Mouse (Mus musculus): ENCODE measurements around the gene Fap. TPM values are rescaled to one million over a fixed set of nuclear protein-coding genes. Genes with fewer than 3 reads are reported as not detected.

The Fap gene
- polyA plus RNA-seq, 1 experiment from 2014 or later = 4.7 TPM

DNA sequence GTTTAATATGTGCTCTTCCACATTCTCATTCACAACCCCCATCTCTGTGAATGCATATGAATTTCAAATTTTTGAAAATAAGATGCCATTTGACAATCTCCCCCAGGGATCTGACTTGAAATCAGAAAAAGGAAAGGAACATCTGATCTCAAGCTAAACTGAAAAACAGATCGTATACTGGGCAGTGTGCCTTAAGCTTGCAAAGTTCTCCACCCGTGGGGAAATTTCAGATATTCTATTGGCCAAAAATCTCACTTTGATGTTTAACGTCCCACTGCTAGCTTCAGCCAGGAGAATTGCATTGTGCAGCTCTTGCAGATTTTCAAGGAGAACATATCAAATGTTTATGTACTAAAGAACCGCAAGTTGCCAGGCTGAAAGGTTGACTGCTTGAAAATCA is 24.7 kb downstream of the Fap start:
- no peaks in the 10 kb centered on the region for H3K4me1 ChIP-seq (ENCODE audit: insufficient read depth, low read length)
- no peak for ATAC-seq (ENCODE audit: low FRiP score, low TSS enrichment)
- 74% methylated on average over 4 of the region's 4 CpGs for WGBS
- H3K9me3 ChIP-seq (ENCODE audit: low read length) = no peaks in the 10 kb centered on the region
- H3K4me2 ChIP-seq (replicated peaks; ENCODE audit: low read depth, low read length) = no peak overlapping the region
- no peak overlapping the region for H3K9ac ChIP-seq (replicated peaks; ENCODE audit: low read length)
- H3K4me3 ChIP-seq (ENCODE audit: low read length) = no peak overlapping the region
- no peak overlapping the region for H3K27ac ChIP-seq (ENCODE audit: low read length)
- no peaks in the 10 kb centered on the region for H3K27me3 ChIP-seq (ENCODE audit: insufficient read depth, low read length)
- no peaks in the 10 kb centered on the region for H3K36me3 ChIP-seq (ENCODE audit: insufficient read depth, low read length)

DNA sequence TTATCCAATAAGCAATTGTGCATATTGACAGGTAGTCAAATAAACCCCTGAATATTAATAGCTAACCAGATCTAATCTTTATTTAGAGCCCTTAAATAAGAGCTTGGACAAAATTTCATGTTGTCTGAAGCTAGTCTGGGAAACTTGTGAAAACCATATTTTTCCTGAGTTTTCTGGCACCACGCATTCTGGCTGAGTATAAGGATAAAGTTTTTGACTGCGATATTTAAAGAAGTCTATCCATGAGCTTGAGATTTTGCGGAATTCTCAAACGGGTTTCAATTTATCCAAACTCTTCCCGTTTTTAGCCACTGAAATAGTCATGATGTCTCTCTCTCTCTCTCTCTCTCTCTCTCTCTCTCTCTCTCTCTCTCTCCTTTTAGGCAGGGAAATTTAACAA is 25.8 kb downstream of the Fap start:
- Histone ChIP-seq H3K4me2 (replicated peaks; ENCODE audit: low read depth, low read length) (no peak overlapping the region), H3K27ac (ENCODE audit: low read length) (no peak overlapping the region), H3K9ac (replicated peaks; ENCODE audit: low read length) (no peak overlapping the region), H3K9me3 (ENCODE audit: low read length) (no peaks in the 10 kb centered on the region), H3K4me1 (ENCODE audit: insufficient read depth, low read length) (no peaks in the 10 kb centered on the region), H3K36me3 (ENCODE audit: insufficient read depth, low read length) (no peaks in the 10 kb centered on the region), H3K4me3 (ENCODE audit: low read length) (no peak overlapping the region), H3K27me3 (ENCODE audit: insufficient read depth, low read length) (no peaks in the 10 kb centered on the region)
- ATAC-seq (ENCODE audit: low FRiP score, low TSS enrichment) = no peak
- WGBS = 93% methylated on average over 5 of the region's 5 CpGs

DNA sequence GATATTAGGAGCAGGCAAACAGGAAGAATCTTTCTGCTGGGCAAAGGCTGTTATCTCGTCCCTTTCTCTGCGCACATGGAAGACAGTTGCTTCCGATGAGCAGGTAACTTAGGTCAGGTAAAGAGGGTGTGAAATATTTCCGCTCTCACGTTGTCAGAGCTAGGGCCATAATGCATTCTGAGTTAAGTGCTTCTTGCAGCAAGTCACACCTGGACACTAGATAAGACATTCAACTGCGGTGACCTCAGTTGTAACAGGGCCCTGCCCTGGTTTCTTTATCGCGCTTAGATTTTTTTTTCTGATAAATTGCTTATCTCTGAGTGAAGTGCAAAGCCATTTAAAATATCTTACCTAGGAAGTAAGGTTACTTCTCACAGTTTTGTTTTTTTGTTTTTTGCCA is 38.4 kb downstream of the Fap start:
- ATAC-seq (ENCODE audit: low FRiP score, low TSS enrichment) = no peak
- no peak overlapping the region for H3K4me2 ChIP-seq (replicated peaks; ENCODE audit: low read depth, low read length)
- H3K27ac ChIP-seq (ENCODE audit: low read length) = no peak overlapping the region
- H3K27me3 ChIP-seq (ENCODE audit: insufficient read depth, low read length) = no peaks in the 10 kb centered on the region
- H3K4me1 ChIP-seq (ENCODE audit: insufficient read depth, low read length) = no peaks in the 10 kb centered on the region
- no peaks in the 10 kb centered on the region for H3K36me3 ChIP-seq (ENCODE audit: insufficient read depth, low read length)
- H3K9me3 ChIP-seq (ENCODE audit: low read length) = no peaks in the 10 kb centered on the region
- no peak overlapping the region for H3K9ac ChIP-seq (replicated peaks; ENCODE audit: low read length)
- WGBS = 84% methylated on average over 8 of the region's 8 CpGs
- no peak overlapping the region for H3K4me3 ChIP-seq (ENCODE audit: low read length)

DNA sequence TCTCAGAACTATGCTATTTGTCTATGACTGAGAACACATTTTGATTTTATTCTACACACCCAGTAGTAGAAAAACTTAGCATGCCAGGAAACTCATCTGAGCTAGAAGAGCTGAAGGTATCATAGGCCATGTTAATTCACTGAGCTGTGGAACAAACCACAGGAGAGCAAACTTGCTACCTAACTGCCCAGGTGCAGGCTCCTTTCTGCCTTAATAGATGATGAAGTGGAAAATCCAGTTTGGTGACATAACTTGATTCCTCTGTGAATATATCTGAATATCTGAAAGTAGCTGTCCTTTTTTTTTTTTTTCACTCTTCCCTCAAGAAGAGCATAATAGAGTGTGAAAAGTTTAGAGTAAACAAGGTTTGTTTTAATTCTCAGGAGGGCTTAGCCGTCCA is 42.8 kb downstream of the Fap start:
- Histone ChIP-seq H3K27ac (ENCODE audit: low read length) (no peak overlapping the region), H3K27me3 (ENCODE audit: insufficient read depth, low read length) (no peaks in the 10 kb centered on the region), H3K9me3 (ENCODE audit: low read length) (no peaks in the 10 kb centered on the region), H3K4me2 (replicated peaks; ENCODE audit: low read depth, low read length) (no peak overlapping the region), H3K4me1 (ENCODE audit: insufficient read depth, low read length) (no peaks in the 10 kb centered on the region), H3K9ac (replicated peaks; ENCODE audit: low read length) (no peak overlapping the region), H3K4me3 (ENCODE audit: low read length) (no peak overlapping the region), H3K36me3 (ENCODE audit: insufficient read depth, low read length) (no peaks in the 10 kb centered on the region)
- whole genome bisulfite sequencing = 61% methylated on average over 1 of the region's 1 CpGs
- ATAC-seq (ENCODE audit: low FRiP score, low TSS enrichment) = no peak

DNA sequence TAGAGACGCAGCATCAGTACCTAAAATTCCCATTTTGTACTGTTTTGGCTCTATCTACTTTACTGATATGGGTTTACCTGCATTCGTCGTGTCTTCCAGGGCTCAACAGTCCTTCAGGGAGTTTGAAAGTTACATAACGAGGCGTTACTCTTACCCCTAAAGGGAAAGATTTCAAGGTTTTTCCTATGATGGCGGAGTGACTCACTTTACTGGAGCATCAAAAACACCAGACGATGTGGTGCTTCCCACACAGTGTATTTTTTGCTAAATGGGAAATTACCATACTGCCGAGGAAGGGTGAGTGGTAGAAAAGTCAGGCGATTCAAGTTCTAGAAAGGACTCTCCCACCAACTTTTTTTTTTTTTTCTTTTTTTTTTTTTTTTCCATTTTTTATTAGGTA is 47.5 kb downstream of the Fap start:
- H3K4me3 ChIP-seq (ENCODE audit: low read length) = no peak overlapping the region
- 89% methylated on average over 9 of the region's 9 CpGs for WGBS
- no peak overlapping the region for H3K9ac ChIP-seq (replicated peaks; ENCODE audit: low read length)
- no peak for ATAC-seq (ENCODE audit: low FRiP score, low TSS enrichment)
- H3K27ac ChIP-seq (ENCODE audit: low read length) = no peak overlapping the region
- H3K36me3 ChIP-seq (ENCODE audit: insufficient read depth, low read length) = no peaks in the 10 kb centered on the region
- H3K4me2 ChIP-seq (replicated peaks; ENCODE audit: low read depth, low read length) = no peak overlapping the region
- H3K4me1 ChIP-seq (ENCODE audit: insufficient read depth, low read length) = no peaks in the 10 kb centered on the region
- H3K27me3 ChIP-seq (ENCODE audit: insufficient read depth, low read length) = no peaks in the 10 kb centered on the region
- H3K9me3 ChIP-seq (ENCODE audit: low read length) = no peaks in the 10 kb centered on the region

DNA sequence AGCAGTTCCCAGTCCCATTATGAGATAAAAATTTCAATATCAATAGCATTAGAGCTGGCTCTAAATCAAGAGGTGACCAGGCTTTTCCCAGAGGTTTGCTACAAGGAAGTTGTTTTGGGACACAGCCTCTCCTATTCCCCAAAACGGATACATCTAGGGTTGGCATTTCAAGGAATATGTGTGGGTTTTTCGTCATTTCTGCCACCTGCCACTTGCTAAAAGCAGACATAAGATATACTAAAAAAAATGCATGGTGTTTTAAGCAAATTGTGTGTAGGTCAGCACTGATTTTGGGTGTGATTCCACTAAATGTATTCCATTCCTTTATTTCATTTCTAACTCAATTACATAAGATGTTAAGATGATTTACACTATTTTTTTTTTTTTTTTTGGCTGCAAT is 56.1 kb downstream of the Fap start:
- no peak overlapping the region for H3K27ac ChIP-seq (ENCODE audit: low read length)
- no peaks in the 10 kb centered on the region for H3K36me3 ChIP-seq (ENCODE audit: insufficient read depth, low read length)
- H3K27me3 ChIP-seq (ENCODE audit: insufficient read depth, low read length) = no peaks in the 10 kb centered on the region
- no peak overlapping the region for H3K9ac ChIP-seq (replicated peaks; ENCODE audit: low read length)
- 83% methylated on average over 2 of the region's 2 CpGs for WGBS
- no peak overlapping the region for H3K4me2 ChIP-seq (replicated peaks; ENCODE audit: low read depth, low read length)
- H3K9me3 ChIP-seq (ENCODE audit: low read length) = no peaks in the 10 kb centered on the region
- no peaks in the 10 kb centered on the region for H3K4me1 ChIP-seq (ENCODE audit: insufficient read depth, low read length)
- H3K4me3 ChIP-seq (ENCODE audit: low read length) = no peak overlapping the region
- ATAC-seq (ENCODE audit: low FRiP score, low TSS enrichment) = no peak

DNA sequence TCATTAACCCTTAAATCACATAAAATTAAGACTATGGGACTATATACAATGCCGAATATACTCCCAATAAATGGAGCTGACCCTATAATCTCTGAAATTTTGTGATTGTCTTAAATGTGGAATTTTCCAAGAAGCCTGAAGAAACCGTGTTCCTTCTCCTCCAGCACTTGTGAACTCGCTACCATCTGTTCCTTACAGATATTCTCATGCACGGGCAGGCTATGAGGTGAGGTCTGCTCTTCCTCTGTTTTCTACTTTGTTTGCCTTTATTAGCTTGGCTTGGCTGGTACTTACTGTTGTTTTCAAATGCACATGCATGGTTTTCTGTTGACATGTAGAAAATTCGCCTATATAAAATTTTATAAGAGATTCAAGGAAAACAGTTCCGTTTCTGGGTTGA is 59.4 kb downstream of the Fap start:
- no peak overlapping the region for H3K27ac ChIP-seq (ENCODE audit: low read length)
- no peak overlapping the region for H3K9ac ChIP-seq (replicated peaks; ENCODE audit: low read length)
- H3K36me3 ChIP-seq (ENCODE audit: insufficient read depth, low read length) = no peaks in the 10 kb centered on the region
- H3K4me2 ChIP-seq (replicated peaks; ENCODE audit: low read depth, low read length) = no peak overlapping the region
- no peaks in the 10 kb centered on the region for H3K27me3 ChIP-seq (ENCODE audit: insufficient read depth, low read length)
- WGBS = 85% methylated on average over 6 of the region's 6 CpGs
- no peak for ATAC-seq (ENCODE audit: low FRiP score, low TSS enrichment)
- H3K4me1 ChIP-seq (ENCODE audit: insufficient read depth, low read length) = no peaks in the 10 kb centered on the region
- no peaks in the 10 kb centered on the region for H3K9me3 ChIP-seq (ENCODE audit: low read length)
- H3K4me3 ChIP-seq (ENCODE audit: low read length) = no peak overlapping the region

DNA sequence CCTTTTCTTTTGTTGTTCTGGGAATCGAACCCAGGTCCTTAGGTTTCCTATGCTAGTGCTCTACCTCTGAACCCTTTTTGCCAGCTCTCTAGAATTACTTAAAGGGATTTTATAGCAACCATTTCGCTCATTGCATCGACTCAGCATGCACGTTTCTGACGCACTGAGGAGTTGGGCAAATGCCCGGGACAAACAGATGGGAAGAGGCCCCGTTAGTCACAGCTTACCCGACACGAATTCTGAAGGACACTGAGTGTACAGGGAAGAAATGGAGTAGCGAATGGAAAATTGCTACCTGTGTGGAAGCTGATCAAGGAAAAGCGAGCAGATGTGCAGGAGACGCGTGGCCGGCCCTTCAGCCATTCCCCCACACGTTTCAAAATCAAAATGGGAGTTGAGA is 60.4 kb downstream of the Fap start:
- Histone ChIP-seq H3K36me3 (ENCODE audit: insufficient read depth, low read length) (no peaks in the 10 kb centered on the region), H3K27me3 (ENCODE audit: insufficient read depth, low read length) (no peaks in the 10 kb centered on the region), H3K9me3 (ENCODE audit: low read length) (no peaks in the 10 kb centered on the region), H3K4me2 (replicated peaks; ENCODE audit: low read depth, low read length) (no peak overlapping the region), H3K4me3 (ENCODE audit: low read length) (no peak overlapping the region), H3K27ac (ENCODE audit: low read length) (no peak overlapping the region), H3K4me1 (ENCODE audit: insufficient read depth, low read length) (no peaks in the 10 kb centered on the region), H3K9ac (replicated peaks; ENCODE audit: low read length) (no peak overlapping the region)
- WGBS = 93% methylated on average over 15 of the region's 15 CpGs
- ATAC-seq (ENCODE audit: low FRiP score, low TSS enrichment) = no peak

DNA sequence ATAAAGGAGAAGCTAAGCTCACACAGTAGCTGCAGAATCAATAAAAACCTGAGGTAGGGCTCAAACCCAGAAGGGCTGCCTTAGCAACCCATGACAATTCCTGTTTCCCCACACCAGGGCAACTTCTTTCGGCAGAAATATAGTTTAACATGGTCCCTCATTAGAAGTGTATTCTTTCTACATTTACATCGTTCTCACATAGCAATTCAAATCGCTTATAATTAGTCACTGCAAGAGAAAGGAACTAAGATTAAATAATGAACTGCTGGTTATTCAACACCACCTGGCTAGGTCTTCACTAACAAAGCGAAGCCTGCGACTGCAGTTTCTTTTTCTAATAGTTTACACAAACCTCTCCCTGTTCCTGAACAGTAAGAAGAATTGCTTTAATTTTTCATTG is 66.7 kb downstream of the Fap start:
- no peak overlapping the region for H3K27ac ChIP-seq (ENCODE audit: low read length)
- no peaks in the 10 kb centered on the region for H3K27me3 ChIP-seq (ENCODE audit: insufficient read depth, low read length)
- no peak overlapping the region for H3K4me3 ChIP-seq (ENCODE audit: low read length)
- H3K4me1 ChIP-seq (ENCODE audit: insufficient read depth, low read length) = no peaks in the 10 kb centered on the region
- ATAC-seq (ENCODE audit: low FRiP score, low TSS enrichment) = no peak
- WGBS = 90% methylated on average over 5 of the region's 5 CpGs
- H3K9me3 ChIP-seq (ENCODE audit: low read length) = no peaks in the 10 kb centered on the region
- H3K4me2 ChIP-seq (replicated peaks; ENCODE audit: low read depth, low read length) = no peak overlapping the region
- H3K9ac ChIP-seq (replicated peaks; ENCODE audit: low read length) = no peak overlapping the region
- H3K36me3 ChIP-seq (ENCODE audit: insufficient read depth, low read length) = no peaks in the 10 kb centered on the region

DNA sequence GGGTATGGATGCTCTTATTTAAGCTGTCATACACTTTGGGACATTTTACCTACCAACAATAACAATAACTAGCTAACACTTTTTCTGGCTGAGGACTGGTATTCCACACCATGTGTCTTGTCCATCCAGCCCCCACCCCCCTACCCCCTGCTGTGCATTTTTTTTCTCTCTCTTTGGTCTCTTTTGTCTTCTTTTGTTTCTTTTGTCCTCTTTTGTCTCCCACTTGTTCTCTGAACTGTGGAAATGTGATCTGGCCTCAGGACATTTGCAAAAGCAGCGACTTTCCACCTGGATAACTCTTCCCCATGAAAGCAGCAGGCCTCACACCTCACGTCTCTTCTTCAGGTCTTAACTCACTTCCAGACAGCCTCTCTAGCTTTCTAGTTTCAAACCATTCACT is 67.4 kb downstream of the Fap start:
- Histone ChIP-seq H3K36me3 (ENCODE audit: insufficient read depth, low read length) (no peaks in the 10 kb centered on the region), H3K4me2 (replicated peaks; ENCODE audit: low read depth, low read length) (no peak overlapping the region), H3K27me3 (ENCODE audit: insufficient read depth, low read length) (no peaks in the 10 kb centered on the region), H3K9ac (replicated peaks; ENCODE audit: low read length) (no peak overlapping the region), H3K4me3 (ENCODE audit: low read length) (no peak overlapping the region), H3K27ac (ENCODE audit: low read length) (no peak overlapping the region), H3K4me1 (ENCODE audit: insufficient read depth, low read length) (no peaks in the 10 kb centered on the region), H3K9me3 (ENCODE audit: low read length) (no peaks in the 10 kb centered on the region)
- 48% methylated on average over 2 of the region's 2 CpGs for WGBS
- no peak for ATAC-seq (ENCODE audit: low FRiP score, low TSS enrichment)

DNA sequence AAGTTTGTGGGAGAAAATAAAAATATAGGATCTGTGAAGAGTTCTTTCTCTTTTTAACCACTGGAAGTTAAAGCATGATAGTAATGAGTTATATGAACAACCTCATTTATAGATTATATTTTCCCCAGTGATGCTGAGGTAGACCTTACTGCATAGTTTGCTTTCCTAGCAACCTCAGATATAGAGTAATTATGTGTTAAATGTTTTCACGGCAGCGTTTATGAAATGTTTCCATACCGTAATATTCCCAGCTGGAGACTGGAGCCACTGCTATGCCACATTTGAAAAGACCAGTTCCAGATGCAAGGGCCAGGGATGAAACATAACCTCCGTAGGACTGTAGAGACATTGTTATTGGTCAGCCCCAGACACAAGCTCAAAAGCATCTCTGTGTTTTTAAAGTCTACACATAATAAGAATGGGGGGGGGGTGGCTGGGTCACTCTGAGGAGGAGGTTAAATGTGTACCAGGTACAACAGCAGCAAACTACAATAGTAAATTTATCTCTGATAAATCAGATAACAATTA is 69.5 kb downstream of the Fap start:
- Histone ChIP-seq H3K4me2 (replicated peaks; ENCODE audit: low read depth, low read length) (no peak overlapping the region), H3K9me3 (ENCODE audit: low read length) (no peaks in the 10 kb centered on the region), H3K36me3 (ENCODE audit: insufficient read depth, low read length) (no peaks in the 10 kb centered on the region), H3K27ac (ENCODE audit: low read length) (no peak overlapping the region), H3K27me3 (ENCODE audit: insufficient read depth, low read length) (no peaks in the 10 kb centered on the region), H3K9ac (replicated peaks; ENCODE audit: low read length) (no peak overlapping the region), H3K4me1 (ENCODE audit: insufficient read depth, low read length) (no peaks in the 10 kb centered on the region), H3K4me3 (ENCODE audit: low read length) (no peak overlapping the region)
- 86% methylated on average over 4 of the region's 4 CpGs for WGBS
- ATAC-seq (ENCODE audit: low FRiP score, low TSS enrichment) = no peak

Measured in kidney, embryonic 16.5 days (tissue).